Mouse (Mus musculus) intestine, embryonic 16.5 days (tissue): ENCODE data around the gene Atp2c1. TPM values are rescaled to one million over a fixed set of nuclear protein-coding genes. Genes with fewer than 3 reads are reported as not detected.

Source experiments
- polyA plus RNA-seq: library from polyadenylated mRNA; unstranded; fragments of >200 nt; fragmentation: Nextera tagmentation; extraction: Ambion mirVana; gene quantifications from 2 replicates; pipeline ENCODE4 v1.2.1, GENCODE M21; 2015

Gene Atp2c1
- polyA plus RNA-seq, 1 experiment from 2014 or later: 39.7 TPM

Other genes with a start within 250 kb of the Atp2c1 start
- gene Aste1, start 131.9 kb downstream of the Atp2c1 start, polyA plus RNA-seq: 12.2 and 12.6 TPM in 2 replicates
- gene Nek11, start 131.8 kb downstream of the Atp2c1 start, polyA plus RNA-seq: 0.15 TPM in 2 replicates
- 13.2 and 13.3 TPM in 2 replicates for gene Pik3r4, start 115.7 kb upstream of the Atp2c1 start, polyA plus RNA-seq